15 mouse cellular contexts compared by ENCODE assay signal in the genomic region with DNA sequence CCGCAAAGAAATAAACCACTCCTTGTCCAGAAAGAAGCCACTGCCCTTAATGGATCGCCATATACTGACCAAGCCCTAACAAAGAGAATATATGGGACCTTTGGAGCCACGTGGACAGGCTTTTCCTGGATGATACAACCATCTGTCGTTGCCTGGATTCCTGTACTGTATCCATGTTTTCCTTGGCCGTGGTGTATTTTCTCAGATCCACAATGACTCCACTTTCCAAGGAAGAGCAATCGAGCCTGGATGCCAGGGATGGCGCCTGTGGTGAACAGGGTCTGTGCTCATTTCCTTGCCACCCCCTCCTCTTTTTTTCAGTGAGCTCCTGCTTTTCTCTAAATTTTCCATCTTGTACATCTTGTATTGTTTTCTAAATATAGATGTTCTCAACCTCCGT.
"Had no signal": no experiment of that assay in that cellular context is flagged by ENCODE, and none has a peak within 500 bp of the region (broad histone marks: within the 10 kb centered on the region; RNA-seq: fewer than 3 reads in every experiment).

No protein-coding gene starts in this region.

- ATAC-seq: liver, embryonic 12.5 days had no signal

- H3K4me3 ChIP-seq: limb, embryonic 15.5 days; liver, embryonic 12.5 days; midbrain, embryonic 10.5 days; myocyte; neural tube, embryonic 15.5 days had no signal

- H3K4me2 ChIP-seq: limb, embryonic 15.5 days; liver, embryonic 12.5 days; lung, embryonic 14.5 days; neural tube, embryonic 15.5 days had no signal

- H3K9ac ChIP-seq: limb, embryonic 15.5 days; liver, embryonic 12.5 days; lung, embryonic 14.5 days; neural tube, embryonic 15.5 days had no signal

- H3K36me3 ChIP-seq: limb, embryonic 15.5 days; liver, embryonic 12.5 days; midbrain, embryonic 10.5 days; neural tube, embryonic 15.5 days had no signal

- DNase-seq: kidney, postnatal 10 days; layer of hippocampus, adult 9-11 months; layer of hippocampus, postnatal 36 days; lung, embryonic 14.5 days; lung, postnatal 10 days; lung, postnatal 4 days; midbrain, embryonic 14.5 days; thymus, adult 2 months; thymus, postnatal 25 days had no signal

- H3K27ac ChIP-seq: limb, embryonic 15.5 days; liver, embryonic 12.5 days; midbrain, embryonic 10.5 days; stomach, postnatal 0 days had no signal

- H3K27me3 ChIP-seq: limb, embryonic 15.5 days; neural tube, embryonic 15.5 days had no signal

- H3K9me3 ChIP-seq: limb, embryonic 15.5 days; liver, embryonic 12.5 days; midbrain, embryonic 10.5 days; neural tube, embryonic 15.5 days had no signal

- H3K4me1 ChIP-seq: limb, embryonic 15.5 days had no signal
